Mouse (Mus musculus) bone marrow macrophage, adult 2 months (primary cell): ENCODE measurements around the gene Gstcd. TPM values are rescaled to one million over a fixed set of nuclear protein-coding genes. Genes with fewer than 3 reads are reported as not detected.

ENCODE experiments used
- H3K27ac ChIP-seq: 2 replicates; pipeline ENCODE4 v1.5.1; 2012; ENCODE audit warnings: low read depth, low read length; ENCODE audit not compliant: insufficient read depth
- H3K4me1 ChIP-seq: 2 replicates; pipeline ENCODE4 v1.6.1; 2012; ENCODE audit warnings: low read length; ENCODE audit not compliant: control insufficient read depth, insufficient read depth
- H3K4me3 ChIP-seq: 2 replicates; pipeline ENCODE4 v1.5.1; 2012; ENCODE audit warnings: mild to moderate bottlenecking, low read length, moderate library complexity; ENCODE audit not compliant: insufficient read depth
- CTCF ChIP-seq: IDR thresholded peaks from 2 replicates; pipeline ENCODE4 v1.5.1; 2012; ENCODE audit warnings: low read depth, mild to moderate bottlenecking, low read length, moderate library complexity
- POLR2A ChIP-seq: IDR thresholded peaks from 2 replicates; pipeline ENCODE4 v1.6.1; 2012; ENCODE audit warnings: mild to moderate bottlenecking, low read depth, low read length, borderline replicate concordance
- polyA plus RNA-seq: library from polyadenylated mRNA; stranded (reverse); fragments of >200 nt; gene quantifications from 2 replicates; pipeline ENCODE4 v1.2.4, GENCODE M21; 2012; ENCODE audit not compliant: missing spikeins, insufficient read depth, insufficient read length

Gstcd gene
- polyA plus RNA-seq, 1 experiment = 4.5 TPM

- Histone ChIP-seq H3K4me1 (no peaks in the 10 kb centered on the region), H3K27ac (no peak overlapping the region), H3K4me3 (no peak overlapping the region)
- TF ChIP-seq POLR2A = no peak
- no peak for TF ChIP-seq CTCF
Observed at GRCm38 (mm10) chr3:132979781-132980461, 111.9 kb downstream of the Gstcd start.

DNA sequence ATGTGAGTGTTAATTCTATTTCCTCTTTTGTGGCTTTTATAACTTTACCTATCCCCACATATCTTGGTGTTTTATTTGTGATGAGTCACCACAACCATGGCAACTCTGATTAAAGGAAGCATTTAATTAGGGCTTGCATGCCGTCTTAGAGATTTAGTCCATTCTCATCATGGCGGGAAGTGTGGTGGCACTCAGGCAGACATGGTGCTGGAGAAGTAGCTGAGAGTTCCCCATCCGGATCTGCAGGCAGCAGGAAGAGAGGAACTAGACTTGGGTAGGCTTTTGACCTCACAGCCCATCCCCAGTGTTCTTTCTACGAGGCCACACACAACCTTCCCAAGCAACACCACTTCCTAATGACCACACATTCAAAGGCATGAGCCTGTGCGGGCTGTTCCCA is 125.6 kb downstream of the Gstcd start:
- Histone ChIP-seq H3K27ac (no peak overlapping the region), H3K4me1 (no peaks in the 10 kb centered on the region), H3K4me3 (no peak overlapping the region)
- no peak for TF ChIP-seq CTCF

DNA sequence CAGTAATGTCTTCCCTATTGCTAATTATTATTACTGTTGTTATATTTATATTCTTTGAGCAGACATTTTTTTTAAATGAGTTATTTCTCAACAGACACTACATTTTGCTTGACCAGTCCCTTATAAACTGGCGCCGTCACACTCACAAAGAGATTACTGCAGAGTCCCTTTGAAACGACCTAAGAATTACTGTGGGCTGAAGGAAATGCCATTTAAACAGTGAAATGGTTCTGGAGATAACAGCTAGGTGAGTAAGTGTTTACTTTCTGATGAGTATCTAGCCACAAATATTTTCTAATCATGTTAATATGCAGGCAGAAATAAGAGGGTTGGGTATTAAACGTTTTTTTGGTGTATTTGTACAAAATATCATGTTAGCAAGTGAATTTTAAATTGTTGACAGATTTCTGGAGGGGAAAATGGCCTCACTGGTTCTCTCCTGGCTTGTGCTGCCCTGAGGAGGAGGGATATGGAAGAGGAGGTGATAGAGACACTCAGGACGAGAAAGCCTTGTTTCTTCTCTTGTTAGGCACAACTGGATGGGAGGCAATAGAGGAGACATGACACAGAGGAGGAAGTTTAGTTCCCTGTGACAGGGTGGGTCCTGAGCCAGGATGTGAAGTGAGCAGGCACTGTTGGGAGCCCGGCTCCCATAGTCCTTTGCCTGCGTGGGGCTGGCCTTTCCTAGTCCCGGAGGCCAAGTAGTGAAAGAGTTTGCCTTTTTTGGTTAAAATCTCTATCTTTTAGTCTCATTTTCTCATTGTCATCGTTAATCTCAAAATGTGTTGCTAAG is 126.9 kb downstream of the Gstcd start:
- H3K4me3 ChIP-seq = no peak overlapping the region
- TF ChIP-seq CTCF = no peak
- TF ChIP-seq POLR2A = no peak
- H3K27ac ChIP-seq = no peak overlapping the region
- no peaks in the 10 kb centered on the region for H3K4me1 ChIP-seq

GRCm38 (mm10) chr3:132962631-132963361 is 129.0 kb downstream of the Gstcd start:
- TF ChIP-seq CTCF = no peak
- TF ChIP-seq POLR2A = no peak
- H3K4me3 ChIP-seq = no peak overlapping the region
- no peak overlapping the region for H3K27ac ChIP-seq
- no peaks in the 10 kb centered on the region for H3K4me1 ChIP-seq

GRCm38 (mm10) chr3:132950529-132950880 is 141.3 kb downstream of the Gstcd start:
- no peaks in the 10 kb centered on the region for H3K4me1 ChIP-seq
- H3K4me3 ChIP-seq = peak overlapping the region; percentile 68
- no peak for TF ChIP-seq CTCF
- TF ChIP-seq POLR2A = no peak
- H3K27ac ChIP-seq = no peak overlapping the region

GRCm38 (mm10) chr3:132949791-132950528 is 141.9 kb downstream of the Gstcd start, which contains the start of gene Npnt:
Npnt (minus strand) TSS chr3:132950291.
- no peak for TF ChIP-seq POLR2A
- no peak for TF ChIP-seq CTCF
- Histone ChIP-seq H3K27ac (no peak within 1 kb of the TSS), H3K4me3 (peak within 1 kb of the TSS; percentile 68)

GRCm38 (mm10) chr3:132949380-132949790 is 142.4 kb downstream of the Gstcd start:
- Histone ChIP-seq H3K27ac (no peak overlapping the region), H3K4me1 (no peaks in the 10 kb centered on the region), H3K4me3 (peak overlapping the region; percentile 68)
- no peak for TF ChIP-seq CTCF
- no peak for TF ChIP-seq POLR2A

More at GRCm38 (mm10) chr3:132949791-132950528, 141.9 kb downstream of the Gstcd start, which contains the start of gene Npnt:
- H3K4me1 ChIP-seq = no peaks in the 10 kb centered on the region

DNA sequence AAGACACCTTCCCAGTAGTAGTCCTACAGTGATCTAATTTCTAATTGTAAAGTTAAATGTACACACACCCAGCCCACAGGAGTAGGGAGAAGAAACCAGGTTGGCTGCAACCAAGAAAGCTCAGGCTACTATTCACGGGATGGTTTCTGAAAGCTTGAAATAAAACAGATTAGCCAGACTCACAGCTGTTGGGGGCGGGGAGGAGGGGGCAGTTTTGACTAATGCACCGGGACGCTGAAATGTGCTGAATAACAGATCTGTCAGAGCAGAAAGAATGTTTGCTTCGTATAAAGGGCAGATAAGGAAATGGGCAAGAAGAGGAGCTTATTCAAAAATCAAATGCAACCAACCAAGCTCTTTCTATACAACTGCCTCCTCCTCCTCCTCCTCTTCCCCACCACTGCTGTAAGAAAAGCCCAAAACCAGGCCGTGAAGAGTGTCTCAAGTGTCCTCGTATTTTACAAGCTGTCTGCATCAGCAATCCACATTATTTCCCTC is 143.5 kb downstream of the Gstcd start:
- H3K27ac ChIP-seq = no peak overlapping the region
- no peak overlapping the region for H3K4me3 ChIP-seq
- H3K4me1 ChIP-seq = no peaks in the 10 kb centered on the region
- TF ChIP-seq POLR2A (no peak), CTCF (no peak)

GRCm38 (mm10) chr3:132946086-132946485 is 145.7 kb downstream of the Gstcd start:
- TF ChIP-seq CTCF (no peak), POLR2A (no peak)
- Histone ChIP-seq H3K27ac (no peak overlapping the region), H3K4me1 (no peaks in the 10 kb centered on the region), H3K4me3 (no peak overlapping the region)
